Mouse (Mus musculus): Measurements from ENCODE around the gene Hoxd10.

DNA sequence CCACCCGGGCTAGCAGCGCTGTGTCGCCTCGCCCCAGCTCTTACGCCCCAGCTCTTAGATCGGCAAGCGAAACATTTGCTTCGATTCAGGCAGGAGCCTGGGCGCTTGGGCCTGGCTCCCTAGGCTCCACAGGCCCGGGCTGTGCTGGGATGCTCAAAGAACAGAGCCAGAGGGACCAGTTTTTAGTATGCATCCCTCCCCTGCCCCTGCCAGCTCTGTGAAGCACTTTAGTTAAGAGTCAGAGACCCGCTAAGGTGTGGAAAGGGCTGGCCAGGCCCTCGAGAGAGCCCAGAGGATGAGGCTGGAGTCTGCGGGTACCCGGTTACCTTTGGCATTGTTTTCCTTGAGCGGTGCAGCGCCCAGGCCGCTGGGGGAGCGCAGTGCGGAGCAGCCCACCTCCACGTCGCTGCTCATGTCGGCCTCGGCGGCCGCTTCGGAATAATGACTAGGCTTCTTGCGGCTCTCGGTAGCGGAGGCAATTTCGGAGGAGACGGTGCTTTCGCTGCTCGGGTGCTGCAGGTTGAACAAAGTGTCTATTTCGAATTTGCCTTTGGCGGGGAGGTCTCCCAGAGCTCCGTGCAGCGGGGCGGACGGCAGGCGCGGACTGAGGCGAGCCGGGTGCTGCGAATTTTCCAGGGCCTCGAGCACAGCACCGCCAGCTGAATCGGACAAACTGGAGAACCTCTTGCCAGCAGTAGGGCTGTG is 32.9 kb upstream of the Hoxd10 start:
- TF ChIP-seq POLR2A (IDR thresholded peaks at IDR 0.05; ENCODE audit: extremely low read depth, insufficient read depth, low read length) (no peak), CTCF (IDR thresholded peaks at IDR 0.05; ENCODE audit: low read depth, low read length) (no peak)
